Mouse (Mus musculus) cerebellum, adult 2 months (tissue): ENCODE data around the gene Sh3tc1.

Source experiments
- CTCF ChIP-seq: fragments of 200-500 bp; IDR thresholded peaks from 2 replicates; pipeline ENCODE4 v1.5.1; 2011; ENCODE audit warnings: low read depth, mild to moderate bottlenecking, control low read depth, low read length, moderate library complexity, borderline replicate concordance; ENCODE audit not compliant: insufficient read depth
- POLR2A ChIP-seq: fragments of 200-500 bp; IDR thresholded peaks from 2 replicates; pipeline ENCODE4 v1.6.1; 2011; ENCODE audit warnings: low read length, control low read depth, borderline replicate concordance; ENCODE audit not compliant: insufficient read depth

GRCm38 (mm10) chr5:35686336-35686735, 53.5 kb downstream of the Sh3tc1 start:
- TF ChIP-seq CTCF (no peak), POLR2A (no peak)
